Mouse (Mus musculus): Measurements from ENCODE around the gene Nxnl2. TPM values are rescaled to one million over a fixed set of nuclear protein-coding genes. Genes with fewer than 3 reads are reported as not detected.

Nxnl2 gene
- polyA plus RNA-seq (2017; shearing (Covaris generic)) = under 1 TPM in 1 of 3 experiments, not detected in 2; 0.69 TPM

GRCm38 (mm10) chr13:51170691-51171680 is at the start of gene Nxnl2:
Gene Nxnl2 (plus strand): TSS chr13:51171022.
- ATAC-seq = peak; percentile 82

- ATAC-seq = no peak
These were observed 48.9 kb upstream of the Nxnl2 start for GRCm38 (mm10) chr13:51121966-51122365.

- ATAC-seq = no peak
These were observed 48.1 kb upstream of the Nxnl2 start for GRCm38 (mm10) chr13:51122771-51123170.

- ATAC-seq = no peak
These were observed 45.5 kb upstream of the Nxnl2 start for GRCm38 (mm10) chr13:51125357-51125756.

- no peak for ATAC-seq
These were observed 42.9 kb upstream of the Nxnl2 start for GRCm38 (mm10) chr13:51127906-51128305.

- no peak for ATAC-seq
These were observed 42.4 kb upstream of the Nxnl2 start for GRCm38 (mm10) chr13:51128417-51128816.

- ATAC-seq = no peak
These were observed 39.6 kb upstream of the Nxnl2 start for GRCm38 (mm10) chr13:51131179-51131578.

- no peak for ATAC-seq
These were observed 34.5 kb upstream of the Nxnl2 start for GRCm38 (mm10) chr13:51136315-51136714.

- no peak for ATAC-seq
These were observed 33.7 kb upstream of the Nxnl2 start for GRCm38 (mm10) chr13:51136996-51137701.

- no peak for ATAC-seq
These were observed 33.2 kb upstream of the Nxnl2 start for GRCm38 (mm10) chr13:51137702-51138031.

- no peak for ATAC-seq
These were observed 23.7 kb upstream of the Nxnl2 start for GRCm38 (mm10) chr13:51147106-51147505.

- no peak for ATAC-seq
These were observed 17.7 kb upstream of the Nxnl2 start for GRCm38 (mm10) chr13:51152966-51153669.

- ATAC-seq = no peak
These were observed 17.2 kb upstream of the Nxnl2 start for GRCm38 (mm10) chr13:51153670-51154030.

GRCm38 (mm10) chr13:51155178-51156013 is 15.4 kb upstream of the Nxnl2 start:
- no peak for ATAC-seq

- ATAC-seq = no peak
These were observed 14.8 kb upstream of the Nxnl2 start for GRCm38 (mm10) chr13:51156014-51156386.

GRCm38 (mm10) chr13:51157291-51157690 is 13.5 kb upstream of the Nxnl2 start:
- no peak for ATAC-seq

GRCm38 (mm10) chr13:51161672-51162071 is 9.2 kb upstream of the Nxnl2 start:
- ATAC-seq = no peak

GRCm38 (mm10) chr13:51162246-51162645 is 8.6 kb upstream of the Nxnl2 start:
- no peak for ATAC-seq

- no peak for ATAC-seq
These were observed 4.1 kb upstream of the Nxnl2 start for GRCm38 (mm10) chr13:51166711-51167110.

GRCm38 (mm10) chr13:51170215-51170614 is 607 bp upstream of the Nxnl2 start:
- no peak for ATAC-seq

- ATAC-seq = no peak
These were observed 1.8 kb downstream of the Nxnl2 start for GRCm38 (mm10) chr13:51172601-51173000.

GRCm38 (mm10) chr13:51178932-51179331 is 8.1 kb downstream of the Nxnl2 start:
- ATAC-seq = no peak
